Mouse (Mus musculus) frontal cortex, adult (tissue): ENCODE results near the gene Adal.
A peak's percentile ranks its signal among the peaks of the same experiment; 100 is the strongest.

Experiments
- ATAC-seq: cut with Nextera tagmentation; 2 replicates; pipeline ENCODE4 v1.9.2; 2017; ENCODE audit warnings: mild to moderate bottlenecking, moderate library complexity, mixed read lengths; ENCODE audit not compliant: low TSS enrichment

The Adal gene

DNA sequence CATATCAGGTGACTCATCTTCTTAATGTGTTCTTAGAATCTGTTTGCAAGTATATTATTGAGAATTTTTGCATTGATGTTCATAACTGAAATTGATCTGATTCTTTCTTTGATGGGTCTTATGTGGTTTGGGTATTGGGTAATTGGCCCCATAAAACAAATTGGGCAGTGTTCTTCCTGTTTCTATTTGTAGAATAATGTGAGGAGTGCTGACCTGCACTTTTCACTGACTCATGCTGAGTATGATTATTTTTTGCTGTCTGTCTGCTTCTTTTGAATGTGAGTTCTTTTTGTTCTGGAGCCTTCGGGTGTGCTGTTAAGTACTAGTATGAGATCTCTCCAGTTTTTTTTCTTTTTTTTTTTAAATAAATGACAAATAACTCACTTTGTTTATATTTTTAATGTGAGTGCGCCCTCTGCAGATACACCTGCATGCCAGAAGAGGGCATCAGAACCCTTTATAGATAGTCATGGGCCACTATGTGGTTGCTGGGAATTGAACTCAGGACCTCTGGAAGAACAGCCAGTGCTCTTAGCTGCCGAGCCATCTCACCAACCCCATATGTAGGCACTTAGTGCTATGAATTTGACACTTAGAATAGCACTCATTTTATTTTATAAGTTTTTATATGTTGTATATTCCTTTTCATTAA is 38.7 kb downstream of the Adal start:
- ATAC-seq = no peak

DNA sequence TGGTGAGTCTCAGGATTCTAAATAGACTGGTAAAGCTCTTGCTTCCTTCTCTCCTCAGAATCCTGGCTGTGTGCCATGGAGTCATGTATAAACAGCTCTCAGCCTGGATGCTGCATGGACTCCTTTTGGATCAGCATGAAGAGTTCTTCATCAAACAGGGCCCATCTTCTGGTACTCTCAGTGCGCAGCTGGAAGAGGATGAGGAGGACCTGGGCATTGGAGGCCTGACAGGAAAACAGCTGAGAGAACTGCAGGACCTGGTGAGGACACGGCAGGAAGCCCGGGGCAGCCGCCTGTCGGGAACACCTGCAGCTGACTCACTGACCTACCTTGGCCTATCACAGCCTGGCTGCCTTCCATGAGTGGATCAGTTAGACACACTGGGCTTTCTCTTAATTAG is 43.2 kb downstream of the Adal start:
- ATAC-seq = no peak; the same call in 1 of the 2 replicates

DNA sequence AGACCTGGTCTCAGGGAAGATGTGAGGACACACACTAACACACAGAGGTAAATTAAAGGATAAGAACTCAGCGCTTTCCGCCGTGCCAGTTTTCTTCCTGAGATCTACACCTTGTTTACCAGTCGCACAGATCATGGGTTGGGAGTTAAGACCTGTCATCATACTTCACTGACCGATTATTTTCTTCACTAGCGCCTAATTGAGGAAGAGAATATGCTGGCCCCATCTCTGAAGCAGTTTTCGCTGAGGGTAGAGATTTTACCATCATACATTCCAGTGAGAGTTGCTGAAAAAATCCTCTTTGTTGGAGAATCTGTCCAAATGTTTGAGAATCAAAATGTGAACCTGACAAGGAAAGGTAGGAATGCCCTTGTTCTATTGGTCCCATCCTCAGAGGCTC is 43.9 kb downstream of the Adal start:
- ATAC-seq = no peak

- no peak for ATAC-seq
Observed at GRCm38 (mm10) chr2:121188530-121188929, 48.3 kb downstream of the Adal start.

DNA sequence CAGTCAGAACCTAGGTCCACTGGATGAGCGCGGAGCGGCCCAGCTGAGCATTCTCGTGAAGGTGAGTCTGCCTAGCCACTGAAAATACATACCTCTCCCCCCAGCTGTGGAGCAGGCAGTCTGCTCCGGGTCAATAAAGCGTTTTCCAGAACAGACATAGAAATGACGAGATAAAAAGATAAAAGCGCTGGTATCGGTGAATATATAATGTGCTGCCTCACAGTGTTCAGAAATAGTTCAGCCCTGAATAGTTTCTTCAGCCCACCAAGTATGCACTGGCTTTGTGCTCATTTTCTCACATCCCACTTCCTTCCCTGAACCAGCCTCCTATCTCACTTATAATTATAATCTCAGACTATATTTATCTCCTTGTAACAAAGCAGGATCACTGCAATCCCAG is 55.2 kb downstream of the Adal start:
- ATAC-seq = peak; percentile 83

GRCm38 (mm10) chr2:121204276-121204675 is 64.0 kb downstream of the Adal start:
- peak; percentile 14; the same call in 1 of the 2 replicates for ATAC-seq
